Mouse (Mus musculus) small intestine, adult 2 months (tissue): ENCODE data around the gene Slc9a3r1. TPM values are rescaled to one million over a fixed set of nuclear protein-coding genes. Genes with fewer than 3 reads are reported as not detected.

Experiments used
- H3K27ac ChIP-seq: fragments of 200-500 bp; 2 replicates; pipeline ENCODE4 v1.5.1; 2012; ENCODE audit warnings: low read depth, low read length, control low read depth, inconsistent platforms; ENCODE audit not compliant: insufficient read depth
- H3K27me3 ChIP-seq: fragments of 200-500 bp; 2 replicates; pipeline ENCODE4 v1.6.1; 2012; ENCODE audit warnings: mild to moderate bottlenecking, moderate library complexity, low read length, inconsistent platforms; ENCODE audit not compliant: control insufficient read depth, insufficient read depth
- H3K36me3 ChIP-seq: fragments of 200-500 bp; 2 replicates; pipeline ENCODE4 v1.6.1; 2012; ENCODE audit warnings: mild to moderate bottlenecking, low read length, control low read depth, inconsistent platforms; ENCODE audit not compliant: control insufficient read depth, insufficient read depth
- H3K4me1 ChIP-seq: fragments of 200-500 bp; 2 replicates; pipeline ENCODE4 v1.6.1; 2012; ENCODE audit warnings: low read length, inconsistent platforms, mixed read lengths; ENCODE audit not compliant: control insufficient read depth, insufficient read depth, insufficient read length
- H3K4me3 ChIP-seq: fragments of 200-500 bp; 2 replicates; pipeline ENCODE4 v1.5.1; 2012; ENCODE audit warnings: low read depth, mild to moderate bottlenecking, control low read depth, inconsistent platforms, low read length, moderate library complexity
- CTCF ChIP-seq: fragments of 200-500 bp; IDR thresholded peaks from 2 replicates; pipeline ENCODE4 v1.5.1; 2012; ENCODE audit warnings: low read depth, mild to moderate bottlenecking, control low read depth, inconsistent platforms, low read length, moderate library complexity, mixed read lengths; ENCODE audit not compliant: insufficient replicate concordance, insufficient read length; ENCODE audit errors: extremely low read depth
- POLR2A ChIP-seq: fragments of 200-500 bp; IDR thresholded peaks from 2 replicates; pipeline ENCODE4 v1.6.1; 2012; ENCODE audit warnings: low read depth, mild to moderate bottlenecking, control low read depth, inconsistent platforms, low read length, moderate library complexity
- WGBS: fragments of 180-500 bp; shearing (Covaris S2); methylation state at CpG from one replicate; pipeline ENCODE4 v1.1.7; 2018; 5-methylcytosine and 5-hydroxymethylcytosine counted together
- polyA plus RNA-seq: library from polyadenylated mRNA; depleted of rRNA; stranded (reverse); fragments of >200 nt; gene quantifications from 2 replicates; pipeline ENCODE4 v1.2.3, GENCODE M21; 2012

Slc9a3r1 gene
- polyA plus RNA-seq, 1 experiment: 949 TPM

DNA sequence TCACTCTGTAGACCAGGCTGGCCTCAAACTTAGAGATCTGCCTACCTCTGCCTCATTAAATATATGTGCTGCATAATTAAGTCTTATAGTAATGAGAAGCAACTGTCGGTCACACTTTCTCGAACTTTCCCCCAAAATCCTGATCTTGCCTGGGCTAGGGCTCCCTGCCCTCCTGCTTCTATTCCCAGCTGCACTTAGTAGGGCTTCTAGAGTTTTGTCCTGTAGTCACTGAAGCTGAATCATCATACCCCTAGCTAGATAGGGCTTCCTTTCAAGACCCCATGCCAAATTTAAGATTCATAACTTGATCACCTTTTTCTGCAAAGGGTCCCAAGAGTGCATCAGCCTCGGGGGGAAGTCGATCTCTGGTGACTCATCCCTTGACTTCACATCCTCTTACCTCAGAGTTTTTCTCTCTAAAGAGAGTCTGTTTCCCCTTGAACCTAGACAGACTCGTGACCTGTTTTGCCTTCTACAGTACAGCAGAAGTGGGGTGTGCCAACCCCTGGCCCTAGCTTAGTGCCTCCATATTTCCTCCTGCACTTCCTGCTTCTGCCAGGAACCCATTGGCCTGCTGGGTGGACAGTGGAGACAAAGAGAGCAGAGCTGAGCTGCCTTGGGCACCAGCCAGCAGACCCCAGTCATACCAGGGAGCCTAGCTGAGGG lies 24.4 kb upstream of the Slc9a3r1 start:
- Histone ChIP-seq H3K36me3 (no peaks in the 10 kb centered on the region), H3K4me3 (no peak overlapping the region), H3K27ac (no peak overlapping the region), H3K27me3 (no peaks in the 10 kb centered on the region), H3K4me1 (0 out of 2 replicates have a peak, but pooled peaks cover 2% of the 10 kb centered on the region)
- 71% methylated on average over 5 of the region's 5 CpGs for WGBS
- TF ChIP-seq CTCF: no peak
- no peak for TF ChIP-seq POLR2A

- WGBS: 62% methylated on average over 2 of the region's 2 CpGs
- Histone ChIP-seq H3K36me3 (no peaks in the 10 kb centered on the region), H3K4me3 (no peak overlapping the region), H3K27me3 (no peaks in the 10 kb centered on the region), H3K27ac (no peak overlapping the region), H3K4me1 (0 out of 2 replicates have a peak, but pooled peaks cover 2% of the 10 kb centered on the region)
- TF ChIP-seq POLR2A: no peak
- TF ChIP-seq CTCF: no peak
Observed at GRCm38 (mm10) chr11:115141970-115142369, 21.2 kb upstream of the Slc9a3r1 start.

- H3K4me3 ChIP-seq: no peak overlapping the region
Observed at GRCm38 (mm10) chr11:115147813-115148212, 15.3 kb upstream of the Slc9a3r1 start.

DNA sequence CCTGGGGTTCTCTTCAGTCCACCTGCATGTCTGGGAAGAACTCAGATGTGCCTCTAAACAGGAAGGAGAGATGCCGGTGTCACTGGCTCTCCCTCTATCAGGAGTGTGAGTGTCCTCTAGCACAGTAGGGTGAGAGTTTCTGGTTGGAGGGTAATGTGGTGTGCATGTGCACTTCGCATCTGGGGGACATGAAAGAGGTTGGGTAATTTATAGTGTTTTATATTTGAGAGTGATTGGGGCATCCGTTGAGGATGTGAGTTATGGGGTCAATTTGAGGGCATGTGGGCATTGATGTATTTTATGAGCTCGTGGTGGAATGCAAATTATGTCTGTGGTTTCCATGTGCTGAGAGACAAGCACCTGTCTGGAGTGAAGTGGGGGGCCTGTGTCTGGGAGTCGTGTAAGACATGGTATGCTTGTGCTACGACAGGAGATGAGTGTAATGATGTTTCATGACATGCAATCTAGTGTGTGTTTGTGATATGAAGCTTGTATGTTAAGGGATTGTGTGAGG lies 12.3 kb upstream of the Slc9a3r1 start:
- Histone ChIP-seq H3K27me3 (0 out of 2 replicates have a peak, but pooled peaks cover 6% of the 10 kb centered on the region), H3K4me3 (no peak overlapping the region), H3K27ac (no peak overlapping the region), H3K4me1 (peaks cover 6% of the 10 kb centered on the region), H3K36me3 (no peaks in the 10 kb centered on the region)
- TF ChIP-seq POLR2A: no peak
- TF ChIP-seq CTCF: no peak
- WGBS: 42% methylated on average over 6 of the region's 6 CpGs

More at GRCm38 (mm10) chr11:115147813-115148212, 15.3 kb upstream of the Slc9a3r1 start:
- Histone ChIP-seq H3K27ac (no peak overlapping the region), H3K36me3 (no peaks in the 10 kb centered on the region), H3K4me1 (no peaks in the 10 kb centered on the region; the same call in 1 of the 2 replicates), H3K27me3 (no peaks in the 10 kb centered on the region)
- TF ChIP-seq CTCF (no peak), POLR2A (no peak)
- 78% methylated on average over 4 of the region's 4 CpGs for WGBS

DNA sequence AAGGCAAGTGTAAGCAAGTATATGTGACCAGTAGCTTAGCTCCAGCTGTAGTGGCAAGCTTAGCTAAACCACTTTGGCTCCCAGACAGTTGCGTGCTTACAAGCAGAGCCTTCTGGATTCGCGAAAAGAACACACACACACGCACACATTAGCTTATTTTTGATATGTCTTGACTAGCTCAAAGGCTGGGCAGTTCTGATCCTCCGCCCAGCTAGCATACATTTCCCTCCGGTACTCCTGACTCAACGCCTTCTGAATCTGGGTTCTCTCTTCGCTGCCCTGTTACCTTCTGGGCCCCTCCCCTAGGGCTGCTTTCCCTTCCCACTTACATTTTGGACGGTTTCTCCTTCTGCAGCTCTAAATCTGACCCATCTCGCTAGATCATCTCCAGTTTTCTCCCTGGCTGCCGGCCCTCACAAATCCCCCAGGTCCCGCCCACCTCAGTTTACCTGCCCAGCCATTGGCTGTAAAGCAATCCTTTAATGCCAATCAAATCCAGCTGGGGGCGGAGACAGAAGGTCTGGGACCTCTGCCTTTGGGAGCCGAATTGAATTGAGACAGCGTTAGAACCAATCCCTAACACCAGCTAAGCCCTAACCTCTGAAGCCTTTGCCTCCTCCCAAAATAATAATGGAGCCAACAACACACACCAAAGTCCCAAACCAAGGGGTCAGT lies 11.2 kb upstream of the Slc9a3r1 start:
- WGBS: 7% methylated on average over 15 of the region's 15 CpGs
- Histone ChIP-seq H3K4me3 (peak overlapping the region; percentile 50), H3K4me1 (peaks cover 6% of the 10 kb centered on the region), H3K27ac (no peak overlapping the region), H3K36me3 (no peaks in the 10 kb centered on the region), H3K27me3 (0 out of 2 replicates have a peak, but pooled peaks cover 6% of the 10 kb centered on the region)
- TF ChIP-seq CTCF: no peak
- TF ChIP-seq POLR2A: no peak; the same call in 1 of the 2 replicates

DNA sequence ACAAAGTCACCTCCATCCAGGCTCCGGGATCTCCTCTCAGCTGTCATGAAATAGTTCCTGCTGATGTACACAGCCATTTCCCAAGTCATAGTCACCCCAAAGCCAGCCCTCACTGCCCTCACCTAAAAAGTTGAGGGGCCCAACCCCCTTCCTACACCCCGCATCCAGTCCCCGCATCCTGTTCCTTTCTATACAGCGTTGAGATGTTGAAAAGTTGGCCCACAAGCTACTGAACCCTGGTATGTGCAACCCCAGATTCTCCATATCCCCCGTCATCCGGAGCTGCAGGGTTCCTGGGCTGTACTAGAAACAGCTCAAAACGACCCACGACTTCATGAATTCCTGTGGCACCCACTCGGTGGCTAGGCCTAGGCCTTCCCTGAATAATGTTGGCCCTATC lies 10.1 kb upstream of the Slc9a3r1 start:
- no peaks in the 10 kb centered on the region for H3K36me3 ChIP-seq
- H3K4me3 ChIP-seq: no peak overlapping the region
- H3K27ac ChIP-seq: no peak overlapping the region
- TF ChIP-seq POLR2A: no peak
- TF ChIP-seq CTCF: no peak
- WGBS: 68% methylated on average over 9 of the region's 9 CpGs
- H3K27me3 ChIP-seq: 0 out of 2 replicates have a peak, but pooled peaks cover 6% of the 10 kb centered on the region
- peaks cover 6% of the 10 kb centered on the region for H3K4me1 ChIP-seq

DNA sequence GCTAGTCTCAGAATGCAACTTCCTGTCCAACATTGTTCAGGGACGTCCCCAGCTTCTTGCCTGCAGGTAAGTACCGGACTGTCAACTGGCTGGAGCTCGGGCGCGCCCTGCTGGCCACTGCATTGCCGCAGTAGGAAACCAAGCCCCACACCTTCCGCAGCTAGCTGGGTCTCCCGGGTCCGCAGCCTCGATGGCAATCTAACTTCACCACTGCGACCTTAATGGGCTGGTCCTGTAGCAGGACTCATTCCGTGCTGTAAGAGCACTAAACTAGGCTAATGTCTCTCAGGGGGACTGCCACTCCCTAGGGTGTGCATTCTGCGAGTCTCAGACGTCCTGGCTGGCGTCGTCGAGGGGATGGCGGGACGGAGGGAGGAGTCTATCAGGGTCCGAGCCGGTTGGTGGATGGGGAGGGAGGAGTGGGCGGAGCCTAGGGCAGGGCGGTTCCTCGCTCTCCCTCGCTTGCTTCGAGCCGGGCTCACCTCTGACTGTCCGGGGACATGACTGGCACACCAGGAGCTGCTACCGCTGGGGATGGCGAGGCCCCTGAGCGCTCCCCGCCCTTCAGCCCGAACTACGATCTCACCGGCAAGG lies 9.3 kb upstream of the Slc9a3r1 start:
- Histone ChIP-seq H3K4me3 (peak overlapping the region; percentile 49), H3K4me1 (peaks cover 6% of the 10 kb centered on the region), H3K36me3 (no peaks in the 10 kb centered on the region), H3K27ac (peak overlapping the region; percentile 45), H3K27me3 (0 out of 2 replicates have a peak, but pooled peaks cover 6% of the 10 kb centered on the region)
- WGBS: under 1% methylated on average over 35 of the region's 35 CpGs
- peak; percentile 90 for TF ChIP-seq CTCF
- TF ChIP-seq POLR2A: peak; percentile 74
